Mouse (Mus musculus) cerebellum, adult 18-20 months (tissue): Measurements from ENCODE around the gene Aff3.
A peak's percentile ranks its signal among the peaks of the same experiment; 100 is the strongest.

ENCODE experiments used
- DNase-seq, 2 experiments: peaks; one replicate each; pipeline ENCODE4 v3.0.0; 2021

The Aff3 gene

GRCm38 (mm10) chr1:38308705-38308996 is 356.1 kb downstream of the Aff3 start:
- DNase-seq: no peak

- peak; percentile 47 to 51 for DNase-seq
These were observed 356.7 kb downstream of the Aff3 start for GRCm38 (mm10) chr1:38307821-38308704.

- no peak for DNase-seq
These were observed 357.5 kb downstream of the Aff3 start for GRCm38 (mm10) chr1:38307234-38307633.

GRCm38 (mm10) chr1:38306146-38306545 is 358.6 kb downstream of the Aff3 start:
- no peak for DNase-seq

GRCm38 (mm10) chr1:38304376-38304775 is 360.4 kb downstream of the Aff3 start:
- no peak for DNase-seq

- no peak for DNase-seq
These were observed 366.5 kb downstream of the Aff3 start for GRCm38 (mm10) chr1:38298291-38298690.

GRCm38 (mm10) chr1:38294906-38295305 is 369.8 kb downstream of the Aff3 start:
- no peak for DNase-seq

GRCm38 (mm10) chr1:38294336-38294695 is 370.4 kb downstream of the Aff3 start:
- DNase-seq: no peak

GRCm38 (mm10) chr1:38293671-38294335 is 371.0 kb downstream of the Aff3 start:
- DNase-seq: no peak

- DNase-seq: no peak
These were observed 371.9 kb downstream of the Aff3 start for GRCm38 (mm10) chr1:38292851-38293250.

- DNase-seq: no peak
These were observed 372.8 kb downstream of the Aff3 start for GRCm38 (mm10) chr1:38291915-38292314.

- no peak for DNase-seq
These were observed 373.3 kb downstream of the Aff3 start for GRCm38 (mm10) chr1:38291497-38291896.

GRCm38 (mm10) chr1:38290881-38291280 is 373.9 kb downstream of the Aff3 start:
- no peak for DNase-seq

GRCm38 (mm10) chr1:38289891-38290290 is 374.9 kb downstream of the Aff3 start:
- DNase-seq: no peak

GRCm38 (mm10) chr1:38288716-38289115 is 376.0 kb downstream of the Aff3 start:
- DNase-seq: no peak

- no peak for DNase-seq
These were observed 378.2 kb downstream of the Aff3 start for GRCm38 (mm10) chr1:38286551-38286950.

GRCm38 (mm10) chr1:38280549-38280948 is 384.2 kb downstream of the Aff3 start:
- no peak for DNase-seq

GRCm38 (mm10) chr1:38271312-38271711 is 393.4 kb downstream of the Aff3 start:
- no peak for DNase-seq

- DNase-seq: no peak
These were observed 396.3 kb downstream of the Aff3 start for GRCm38 (mm10) chr1:38268246-38269042.

GRCm38 (mm10) chr1:38263251-38263650 is 401.5 kb downstream of the Aff3 start:
- no peak for DNase-seq

GRCm38 (mm10) chr1:38262362-38263154 is 402.2 kb downstream of the Aff3 start:
- DNase-seq: peak in 1 of 2 experiments; percentile 7

GRCm38 (mm10) chr1:38261076-38261475 is 403.7 kb downstream of the Aff3 start:
- DNase-seq: no peak
